Mouse (Mus musculus) ES-E14 (cell line): ENCODE results near the gene Lyrm1. TPM values are rescaled to one million over a fixed set of nuclear protein-coding genes. Genes with fewer than 3 reads are reported as not detected.

Experiments
- DNase-seq: peaks from one replicate; pipeline ENCODE4 v3.0.0-alpha.2; 2013; ENCODE audit warnings: low read depth, low spot score
- H3K27ac ChIP-seq: 2 replicates; pipeline ENCODE4 v1.5.1; 2012; ENCODE audit warnings: low read depth, mild to moderate bottlenecking, low read length, moderate library complexity, mixed read lengths; ENCODE audit not compliant: poor library complexity, insufficient read depth, severe bottlenecking
- H3K36me3 ChIP-seq: 2 replicates; pipeline ENCODE4 v1.6.1; 2012; ENCODE audit warnings: mild to moderate bottlenecking, low read length, moderate library complexity, mixed read lengths; ENCODE audit not compliant: control insufficient read depth, poor library complexity, insufficient read depth, severe bottlenecking
- H3K4me1 ChIP-seq, 2 experiments: fragments of 150-350 bp in 1 of 2; sonication (generic) in 1 of 2; 2 replicates each; pipeline ENCODE4 v1.6.1; 2012; ENCODE audit warnings: low read length in 2 of 2, mild to moderate bottlenecking in 1 of 2, mixed read lengths in 1 of 2; ENCODE audit not compliant: control insufficient read depth in 2 of 2, insufficient read depth in 2 of 2, poor library complexity in 1 of 2
- H3K4me3 ChIP-seq, 2 experiments: fragments of 150-350 bp in 1 of 2; sonication (generic) in 1 of 2; 2 replicates each; pipeline ENCODE4 v1.5.1; 2012; ENCODE audit warnings: low read length in 2 of 2, low read depth in 1 of 2, mild to moderate bottlenecking in 1 of 2, mixed read lengths in 1 of 2; ENCODE audit not compliant: insufficient read depth in 1 of 2, poor library complexity in 1 of 2, severe bottlenecking in 1 of 2
- H3K9ac ChIP-seq: 2 replicates; pipeline ENCODE4 v1.6.1; 2012; ENCODE audit warnings: low read depth, mild to moderate bottlenecking, low read length, mixed read lengths; ENCODE audit not compliant: poor library complexity, insufficient read depth, severe bottlenecking
- H3K9me3 ChIP-seq: fragments of 150-350 bp; sonication (generic); 2 replicates; pipeline ENCODE4 v1.6.1; 2012; ENCODE audit warnings: low read depth, mild to moderate bottlenecking, low read length; ENCODE audit not compliant: control insufficient read depth, insufficient read depth
- CHD2 ChIP-seq: IDR thresholded peaks from 2 replicates; pipeline ENCODE4 v1.6.1; 2014; ENCODE audit warnings: mild to moderate bottlenecking, low read depth, low read length, inconsistent platforms
- HCFC1 ChIP-seq: IDR thresholded peaks from 2 replicates; pipeline ENCODE4 v1.6.1; 2012; ENCODE audit warnings: low read length, inconsistent platforms, borderline replicate concordance; ENCODE audit not compliant: insufficient read depth
- MAFK ChIP-seq: IDR thresholded peaks from 2 replicates; pipeline ENCODE4 v1.6.1; 2014; ENCODE audit warnings: mild to moderate bottlenecking, low read depth, low read length, inconsistent platforms; ENCODE audit not compliant: insufficient read depth
- ZC3H11A ChIP-seq: IDR thresholded peaks from 2 replicates; pipeline ENCODE4 v1.6.1; 2012; ENCODE audit warnings: low read depth, mild to moderate bottlenecking, inconsistent platforms, low read length, borderline replicate concordance
- ZNF384 ChIP-seq: IDR thresholded peaks from 2 replicates; pipeline ENCODE4 v1.6.1; 2012; ENCODE audit warnings: low read depth, low read length, inconsistent platforms
- in situ Hi-C, 2 experiments: fragments of 600-800 bp; cut with MboI; formaldehyde crosslinking; loops; one replicate each; pipeline ENCODE4 v1.15.1; 2025; ENCODE audit warnings: low sequenced_read_pairs in 2 of 2, inconsistent platforms in 1 of 2; ENCODE audit not compliant: unreplicated experiment in 2 of 2
- total RNA-seq: library from RNA; depleted of rRNA; stranded (reverse); fragments of 300-350 nt; gene quantifications from 2 replicates; pipeline ENCODE4 v1.2.3, GENCODE M21; 2012

The Lyrm1 gene
- total RNA-seq, 1 experiment, result 3.8 TPM

DNA sequence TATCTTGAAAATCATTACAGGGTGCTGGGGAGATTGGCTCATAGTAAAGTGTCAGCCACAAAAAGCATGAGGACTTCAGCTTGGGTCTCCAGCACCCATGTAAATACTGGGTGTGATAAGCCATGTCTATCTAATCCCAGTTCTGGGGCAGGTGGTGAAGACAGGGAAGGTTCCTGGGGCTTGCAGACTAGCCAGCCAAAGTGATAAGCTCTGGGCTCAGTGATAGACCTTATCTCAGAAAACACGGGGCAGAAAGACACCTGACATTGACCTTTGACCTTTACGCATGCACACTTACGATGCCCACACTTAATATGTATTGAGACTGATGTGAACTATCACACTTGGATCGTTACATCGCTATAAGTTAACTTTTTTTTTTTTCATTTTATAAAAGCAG lies 31.2 kb upstream of the Lyrm1 start:
- no peak overlapping the region for H3K4me3 ChIP-seq
- TF ChIP-seq ZNF384, result no peak
- TF ChIP-seq CHD2, result no peak
- TF ChIP-seq HCFC1, result no peak
- no peak for TF ChIP-seq ZC3H11A
- no peak for TF ChIP-seq MAFK
- no peaks in the 10 kb centered on the region for H3K9me3 ChIP-seq
- H3K27ac ChIP-seq, result no peak overlapping the region
- no peak for DNase-seq
- in situ Hi-C loops, result no loop called here
- H3K9ac ChIP-seq, result no peak overlapping the region
- H3K36me3 ChIP-seq, result peaks cover 5% of the 10 kb centered on the region
- H3K4me1 ChIP-seq, result peaks cover 11 to 18% of the 10 kb centered on the region in 2 experiments

GRCm38 (mm10) chr7:119866136-119866535 lies 29.5 kb upstream of the Lyrm1 start:
- Histone ChIP-seq H3K36me3 (peaks cover 5% of the 10 kb centered on the region), H3K4me3 (no peak overlapping the region), H3K9me3 (no peaks in the 10 kb centered on the region), H3K4me1 (peaks cover 5 to 11% of the 10 kb centered on the region in 2 experiments; a peak in 3 of 4 replicates), H3K9ac (no peak overlapping the region), H3K27ac (no peak overlapping the region)
- in situ Hi-C loops, result no loop called here
- no peak for DNase-seq
- TF ChIP-seq CHD2, result no peak
- no peak for TF ChIP-seq HCFC1
- no peak for TF ChIP-seq MAFK
- no peak for TF ChIP-seq ZNF384
- TF ChIP-seq ZC3H11A, result no peak

- no peak for TF ChIP-seq HCFC1
- no peak for TF ChIP-seq CHD2
- no peak for TF ChIP-seq MAFK
- no peak for TF ChIP-seq ZNF384
- no peak for TF ChIP-seq ZC3H11A
- H3K4me1 ChIP-seq, result peaks cover 0 to 6% of the 10 kb centered on the region in 2 experiments; a peak in 2 of 4 replicates
- no peak for DNase-seq
- peaks cover 3% of the 10 kb centered on the region for H3K36me3 ChIP-seq
- H3K9ac ChIP-seq, result no peak overlapping the region
- in situ Hi-C loops, result no loop called here
- H3K4me3 ChIP-seq, result no peak overlapping the region
- no peaks in the 10 kb centered on the region for H3K9me3 ChIP-seq
- H3K27ac ChIP-seq, result no peak overlapping the region
Measured at GRCm38 (mm10) chr7:119872204-119872603, 23.5 kb upstream of the Lyrm1 start.

GRCm38 (mm10) chr7:119873050-119873449 lies 22.6 kb upstream of the Lyrm1 start:
- no peak overlapping the region for H3K9ac ChIP-seq
- H3K4me3 ChIP-seq, result no peak overlapping the region
- no peak for DNase-seq
- H3K4me1 ChIP-seq, result peaks cover 0 to 6% of the 10 kb centered on the region in 2 experiments; a peak in 2 of 4 replicates
- in situ Hi-C loops, result no loop called here
- H3K9me3 ChIP-seq, result no peaks in the 10 kb centered on the region
- no peak for TF ChIP-seq HCFC1
- no peak for TF ChIP-seq ZNF384
- TF ChIP-seq CHD2, result no peak
- no peak for TF ChIP-seq ZC3H11A
- no peak for TF ChIP-seq MAFK
- no peaks in the 10 kb centered on the region; the same call in 1 of the 2 replicates for H3K36me3 ChIP-seq
- H3K27ac ChIP-seq, result no peak overlapping the region
